Mouse (Mus musculus) intestine, embryonic 14.5 days (tissue): ENCODE data around the gene Eva1b. TPM values are rescaled to one million over a fixed set of nuclear protein-coding genes. Genes with fewer than 3 reads are reported as not detected.

Experiments used
- ATAC-seq: fragments of 200-750 bp; cut with Nextera tagmentation; replicated peaks from 2 replicates; pipeline ENCODE4 v1.8.0; 2017; ENCODE audit warnings: low read depth, moderate number of reproducible peaks, moderate TSS enrichment, moderate library complexity; ENCODE audit not compliant: low FRiP score, low TSS enrichment
- DNase-seq: peaks from one replicate; pipeline ENCODE4 v3.0.0-alpha.2; 2018; ENCODE audit warnings: low spot score
- H3K27ac ChIP-seq: fragments of 300-500 bp; sonication (generic); 2 replicates; pipeline ENCODE4 v1.5.1; 2014; ENCODE audit warnings: low read depth, mild to moderate bottlenecking, control low read depth
- H3K27me3 ChIP-seq: fragments of 300-500 bp; sonication (generic); replicated peaks from 2 replicates; pipeline ENCODE4 v1.6.1; 2014; ENCODE audit warnings: low read length, control low read depth; ENCODE audit not compliant: control insufficient read depth, insufficient read depth
- H3K36me3 ChIP-seq: fragments of 300-500 bp; sonication (generic); 2 replicates; pipeline ENCODE4 v1.6.1; 2014; ENCODE audit warnings: low read length, control low read depth; ENCODE audit not compliant: control insufficient read depth, insufficient read depth
- H3K4me1 ChIP-seq: fragments of 300-500 bp; sonication (generic); replicated peaks from 2 replicates; pipeline ENCODE4 v1.6.1; 2014; ENCODE audit warnings: low read length, control low read depth, mixed read lengths; ENCODE audit not compliant: control insufficient read depth, insufficient read depth
- H3K4me2 ChIP-seq: fragments of 300-500 bp; sonication (generic); 2 replicates; pipeline ENCODE4 v1.6.1; 2014; ENCODE audit warnings: low read length
- H3K4me3 ChIP-seq: fragments of 300-500 bp; sonication (generic); 2 replicates; pipeline ENCODE4 v1.5.1; 2014; ENCODE audit warnings: low read depth, low read length, control low read depth, mixed read lengths
- H3K9ac ChIP-seq: fragments of 300-500 bp; sonication (generic); 2 replicates; pipeline ENCODE4 v1.6.1; 2014; ENCODE audit warnings: mild to moderate bottlenecking, low read length
- H3K9me3 ChIP-seq: fragments of 300-500 bp; sonication (generic); 2 replicates; pipeline ENCODE4 v1.6.1; 2016; ENCODE audit warnings: low read length, control low read depth; ENCODE audit not compliant: control insufficient read depth
- WGBS: fragments of 180-500 bp; shearing (Covaris S2); extraction: QIAGEN DNeasy Blood & Tissue Kit; methylation state at CpG from one replicate; pipeline ENCODE4 v1.1.7; 2014; 5-methylcytosine and 5-hydroxymethylcytosine counted together
- polyA plus RNA-seq: library from polyadenylated mRNA; unstranded; fragments of >200 nt; fragmentation: Nextera tagmentation; extraction: Ambion mirVana; gene quantifications from 2 replicates; pipeline ENCODE4 v1.2.1, GENCODE M21; 2014

The Eva1b gene
- polyA plus RNA-seq, 1 experiment from 2014 or later = 63.2 TPM

- no peak overlapping the region for H3K27ac ChIP-seq
- ATAC-seq (no peak), DNase-seq (no peak)
- H3K4me1 ChIP-seq = no peaks in the 10 kb centered on the region
- no peak overlapping the region for H3K9ac ChIP-seq
- no peaks in the 10 kb centered on the region for H3K27me3 ChIP-seq
- WGBS = 85% methylated on average over 3 of the region's 3 CpGs
- no peaks in the 10 kb centered on the region for H3K9me3 ChIP-seq
- H3K36me3 ChIP-seq = peaks cover 69% of the 10 kb centered on the region
- H3K4me2 ChIP-seq = no peak overlapping the region
- no peak overlapping the region for H3K4me3 ChIP-seq
Measured at GRCm38 (mm10) chr4:126187096-126187495, 39.6 kb downstream of the Eva1b start.

- H3K4me1 ChIP-seq = no peaks in the 10 kb centered on the region
- no peak overlapping the region for H3K9ac ChIP-seq
- no peak overlapping the region for H3K4me2 ChIP-seq
- no peaks in the 10 kb centered on the region for H3K9me3 ChIP-seq
- ATAC-seq (no peak), DNase-seq (no peak)
- H3K27ac ChIP-seq = no peak overlapping the region
- no peak overlapping the region for H3K4me3 ChIP-seq
- peaks cover 65% of the 10 kb centered on the region for H3K36me3 ChIP-seq
- WGBS = 86% methylated on average over 2 of the region's 2 CpGs
- H3K27me3 ChIP-seq = no peaks in the 10 kb centered on the region
Measured at GRCm38 (mm10) chr4:126190636-126191035, 43.1 kb downstream of the Eva1b start.

- no peak for ATAC-seq
- Histone ChIP-seq H3K4me2 (no peak overlapping the region), H3K4me3 (no peak overlapping the region), H3K9me3 (no peaks in the 10 kb centered on the region), H3K27ac (no peak overlapping the region), H3K27me3 (no peaks in the 10 kb centered on the region), H3K9ac (no peak overlapping the region), H3K4me1 (peaks cover 8% of the 10 kb centered on the region; the same call in 1 of the 2 replicates), H3K36me3 (peaks cover 48% of the 10 kb centered on the region)
- DNase-seq = no peak
Measured at GRCm38 (mm10) chr4:126194216-126194615, 46.7 kb downstream of the Eva1b start.

- no peak overlapping the region for H3K4me3 ChIP-seq
- no peaks in the 10 kb centered on the region for H3K9me3 ChIP-seq
- H3K36me3 ChIP-seq = peaks cover 47% of the 10 kb centered on the region
- no peak for DNase-seq
- no peaks in the 10 kb centered on the region for H3K27me3 ChIP-seq
- no peak overlapping the region for H3K27ac ChIP-seq
- 92% methylated on average over 4 of the region's 4 CpGs for WGBS
- no peak overlapping the region for H3K9ac ChIP-seq
- ATAC-seq = no peak
- H3K4me1 ChIP-seq = peaks cover 15% of the 10 kb centered on the region
- H3K4me2 ChIP-seq = no peak overlapping the region
Measured at GRCm38 (mm10) chr4:126194916-126195315, 47.4 kb downstream of the Eva1b start.

DNA sequence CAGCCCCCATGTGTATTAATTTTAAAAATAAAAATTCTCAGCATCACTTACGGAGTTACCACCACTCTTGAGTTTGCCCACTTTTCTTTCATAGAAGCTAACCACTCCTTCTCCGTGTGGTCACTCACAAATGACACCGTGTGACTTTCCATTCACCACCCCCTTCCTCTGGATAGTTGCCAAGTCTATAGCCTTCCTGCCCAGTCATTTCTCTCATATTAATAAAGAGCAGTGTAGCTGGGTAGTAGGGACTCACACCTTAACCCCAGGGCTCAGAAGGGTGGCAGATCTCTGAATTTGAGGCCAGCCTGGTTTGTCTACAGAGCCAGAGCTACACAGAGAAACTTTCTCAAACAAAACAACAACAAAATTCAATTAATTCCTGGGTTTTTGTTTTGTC lies 49.9 kb downstream of the Eva1b start:
- Histone ChIP-seq H3K9ac (no peak overlapping the region), H3K4me1 (peaks cover 26% of the 10 kb centered on the region), H3K27me3 (no peaks in the 10 kb centered on the region), H3K36me3 (peaks cover 25% of the 10 kb centered on the region), H3K4me3 (no peak overlapping the region), H3K4me2 (no peak overlapping the region), H3K27ac (no peak overlapping the region), H3K9me3 (no peaks in the 10 kb centered on the region)
- 69% methylated on average over 3 of the region's 3 CpGs for WGBS
- DNase-seq = no peak
- ATAC-seq = no peak

Other genes with a start within 250 kb of the Eva1b start
- gene Csf3r, start 123.2 kb upstream of the Eva1b start, polyA plus RNA-seq = 0.75 and 0.81 TPM in 2 replicates
- gene Mrps15, start 100.8 kb upstream of the Eva1b start, polyA plus RNA-seq = 148 and 151 TPM in 2 replicates
- gene Oscp1, start 89.2 kb upstream of the Eva1b start, polyA plus RNA-seq = 12.1 and 13.5 TPM in 2 replicates
- gene Lsm10, start 51.1 kb upstream of the Eva1b start, polyA plus RNA-seq = 55.6 and 58.5 TPM in 2 replicates
- gene Stk40, start 43.8 kb upstream of the Eva1b start, polyA plus RNA-seq = 22.5 and 23.8 TPM in 2 replicates
- gene Sh3d21, start 15.7 kb downstream of the Eva1b start, polyA plus RNA-seq = 7.4 and 7.9 TPM in 2 replicates
- 206 TPM in 2 replicates for gene Thrap3, start 55.0 kb downstream of the Eva1b start, polyA plus RNA-seq
- gene Map7d1, start 108.6 kb downstream of the Eva1b start, polyA plus RNA-seq = 37.8 and 38.0 TPM in 2 replicates
- gene Trappc3, start 114.6 kb downstream of the Eva1b start, polyA plus RNA-seq = 20.5 and 24.6 TPM in 2 replicates
- gene Col8a2, start 139.0 kb downstream of the Eva1b start, polyA plus RNA-seq = 5.3 and 6.7 TPM in 2 replicates
- gene Adprhl2, start 174.0 kb downstream of the Eva1b start, polyA plus RNA-seq = 49.3 and 50.9 TPM in 2 replicates
- gene Tekt2, start 177.9 kb downstream of the Eva1b start, polyA plus RNA-seq = 7.6 and 9.3 TPM in 2 replicates